Mouse (Mus musculus) neural tube, embryonic 12.5 days (tissue): ENCODE results near the gene Tnfrsf23. TPM values are rescaled to one million over a fixed set of nuclear protein-coding genes. Genes with fewer than 3 reads are reported as not detected.

ENCODE experiments used
- ATAC-seq: fragments of 200-750 bp; cut with Nextera tagmentation; 2 replicates; pipeline ENCODE4 v1.8.0; 2017; ENCODE audit warnings: low read depth, mild to moderate bottlenecking, moderate TSS enrichment, moderate library complexity; ENCODE audit not compliant: low FRiP score
- H3K27ac ChIP-seq: fragments of 300-500 bp; sonication (generic); 2 replicates; pipeline ENCODE4 v1.5.1; 2016
- H3K27me3 ChIP-seq: fragments of 300-500 bp; sonication (generic); replicated peaks from 2 replicates; pipeline ENCODE4 v1.6.1; 2016; ENCODE audit warnings: mild to moderate bottlenecking
- H3K36me3 ChIP-seq: fragments of 300-500 bp; sonication (generic); 2 replicates; pipeline ENCODE4 v1.6.1; 2016; ENCODE audit warnings: mild to moderate bottlenecking
- H3K4me1 ChIP-seq: fragments of 300-500 bp; sonication (generic); 2 replicates; pipeline ENCODE4 v1.6.1; 2016
- H3K4me2 ChIP-seq: fragments of 300-500 bp; sonication (generic); replicated peaks from 2 replicates; pipeline ENCODE4 v1.6.1; 2016; ENCODE audit warnings: mild to moderate bottlenecking
- H3K4me3 ChIP-seq: fragments of 300-500 bp; sonication (generic); 2 replicates; pipeline ENCODE4 v1.5.1; 2016
- H3K9ac ChIP-seq: fragments of 300-500 bp; sonication (generic); 2 replicates; pipeline ENCODE4 v1.6.1; 2016; ENCODE audit warnings: mild to moderate bottlenecking
- H3K9me3 ChIP-seq: fragments of 300-500 bp; sonication (generic); 2 replicates; pipeline ENCODE4 v1.6.1; 2016; ENCODE audit warnings: mild to moderate bottlenecking
- WGBS: fragments of 180-500 bp; shearing (Covaris S2); methylation state at CpG from one replicate; pipeline ENCODE4 v1.1.7; 2016; 5-methylcytosine and 5-hydroxymethylcytosine counted together
- polyA plus RNA-seq: library from polyadenylated mRNA; unstranded; fragments of >200 nt; fragmentation: Nextera tagmentation; extraction: Ambion mirVana; gene quantifications from 2 replicates; pipeline ENCODE4 v1.2.1, GENCODE M21; 2016

Tnfrsf23 gene
- polyA plus RNA-seq, 1 experiment from 2014 or later = 0.48 TPM

DNA sequence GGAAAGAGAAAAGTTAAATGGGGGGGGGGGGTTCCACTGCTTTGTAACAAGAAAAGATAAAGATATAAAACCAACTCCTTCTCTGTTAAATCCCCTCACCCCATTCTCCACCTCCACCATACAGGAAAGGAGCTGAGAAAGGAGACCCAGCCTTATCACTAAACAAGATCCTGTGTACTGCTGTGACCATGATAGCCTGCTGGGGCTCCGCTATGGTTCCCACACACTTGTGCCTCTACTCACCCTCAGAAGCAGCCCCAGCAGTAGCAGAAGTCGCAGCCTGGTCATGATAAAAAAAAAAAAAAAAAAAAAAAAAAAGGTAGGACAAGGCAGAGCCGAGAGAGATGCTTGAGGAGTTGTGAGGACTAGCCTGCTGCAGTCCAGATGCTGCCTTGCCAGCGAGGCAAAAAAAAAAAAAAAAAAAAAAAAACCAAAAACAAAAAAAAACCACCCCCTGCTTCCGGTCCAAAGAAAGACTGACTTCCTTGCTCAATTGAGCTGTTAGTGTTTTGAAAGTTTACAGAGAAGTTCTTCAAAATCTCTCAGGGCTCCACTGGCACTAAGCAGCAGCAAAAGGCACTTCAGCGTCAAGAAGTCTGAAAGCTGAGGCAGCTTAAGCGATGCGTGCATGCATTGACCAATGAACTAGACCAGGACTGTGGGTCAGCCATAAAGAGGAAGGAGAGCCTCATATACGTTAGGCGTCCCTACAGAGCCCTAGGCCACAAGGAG is 58.0 kb downstream of the Tnfrsf23 start:
- Histone ChIP-seq H3K27me3 (no peaks in the 10 kb centered on the region), H3K27ac (no peak overlapping the region), H3K36me3 (no peaks in the 10 kb centered on the region), H3K4me3 (no peak overlapping the region), H3K4me2 (no peak overlapping the region), H3K4me1 (no peaks in the 10 kb centered on the region), H3K9me3 (no peaks in the 10 kb centered on the region), H3K9ac (no peak overlapping the region)
- no peak for ATAC-seq
- WGBS = 63% methylated on average over 10 of the region's 10 CpGs

DNA sequence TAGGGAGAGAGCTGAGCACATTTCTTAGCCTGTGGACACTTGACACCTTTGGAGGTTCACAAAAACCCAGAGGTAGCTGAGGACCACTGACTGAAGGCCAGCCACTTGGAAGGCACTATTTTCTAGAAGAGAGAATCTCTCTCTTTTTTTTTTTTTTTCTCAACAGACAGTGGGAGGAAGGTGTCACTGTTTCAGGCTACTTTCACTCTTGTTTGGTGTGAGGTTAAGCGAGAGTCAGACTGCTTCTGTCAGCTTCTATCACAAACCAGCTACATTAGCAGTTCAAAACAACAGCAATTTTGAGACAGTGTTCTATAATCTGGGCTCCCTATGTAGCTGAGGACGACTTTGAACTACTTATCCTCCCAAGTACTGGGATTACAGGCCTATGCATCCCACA is 59.5 kb downstream of the Tnfrsf23 start:
- Histone ChIP-seq H3K9ac (no peak overlapping the region), H3K27ac (no peak overlapping the region), H3K27me3 (no peaks in the 10 kb centered on the region), H3K4me2 (no peak overlapping the region), H3K36me3 (no peaks in the 10 kb centered on the region), H3K4me3 (no peak overlapping the region), H3K9me3 (no peaks in the 10 kb centered on the region), H3K4me1 (no peaks in the 10 kb centered on the region)
- WGBS = 64% methylated on average over 2 of the region's 2 CpGs
- ATAC-seq = no peak

DNA sequence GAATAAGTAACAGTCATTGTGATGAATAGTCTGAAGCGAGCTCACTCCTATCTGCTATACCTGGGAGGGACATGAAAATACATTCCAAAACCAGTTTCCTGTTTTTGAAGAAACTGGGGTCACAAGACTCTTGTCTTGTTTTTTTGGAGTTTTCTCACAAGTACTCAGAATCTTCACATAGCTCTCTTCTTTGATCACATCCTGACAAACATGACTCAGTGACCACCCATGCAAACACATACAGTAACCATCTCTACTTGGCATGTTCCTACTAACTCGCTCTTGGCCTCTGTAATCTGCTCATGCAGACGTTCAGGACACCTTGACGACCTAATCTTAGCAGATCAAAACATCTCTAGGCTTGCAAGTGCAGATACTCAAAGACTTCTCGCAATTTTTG is 60.5 kb downstream of the Tnfrsf23 start:
- H3K36me3 ChIP-seq = no peaks in the 10 kb centered on the region
- no peaks in the 10 kb centered on the region for H3K27me3 ChIP-seq
- 70% methylated on average over 5 of the region's 5 CpGs for WGBS
- H3K4me2 ChIP-seq = no peak overlapping the region
- H3K9me3 ChIP-seq = no peaks in the 10 kb centered on the region
- no peak overlapping the region for H3K9ac ChIP-seq
- ATAC-seq = no peak
- no peak overlapping the region for H3K27ac ChIP-seq
- H3K4me3 ChIP-seq = no peak overlapping the region
- H3K4me1 ChIP-seq = no peaks in the 10 kb centered on the region

DNA sequence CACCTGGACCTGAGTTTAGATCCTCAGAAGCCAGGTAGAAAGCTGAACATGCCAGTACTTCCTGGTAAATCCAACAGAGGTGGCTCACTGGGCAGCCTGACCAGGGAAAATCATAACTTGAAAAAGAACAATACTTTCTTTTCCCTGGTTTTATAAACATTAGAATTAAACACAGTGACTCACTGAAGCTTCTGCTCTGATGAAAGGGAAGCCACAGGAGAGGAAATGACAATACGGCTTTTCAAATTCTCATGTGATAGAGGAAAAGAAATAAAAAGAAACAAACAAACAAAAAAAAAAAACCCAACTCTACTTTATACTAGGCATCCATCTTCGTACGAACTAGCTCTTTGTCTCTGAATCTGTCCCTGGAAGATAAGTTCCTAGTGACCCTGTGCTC is 61.1 kb downstream of the Tnfrsf23 start:
- no peak overlapping the region for H3K4me2 ChIP-seq
- no peak overlapping the region for H3K27ac ChIP-seq
- H3K4me1 ChIP-seq = no peaks in the 10 kb centered on the region
- no peak for ATAC-seq
- H3K9ac ChIP-seq = no peak overlapping the region
- H3K27me3 ChIP-seq = no peaks in the 10 kb centered on the region
- no peaks in the 10 kb centered on the region for H3K36me3 ChIP-seq
- 87% methylated on average over 3 of the region's 3 CpGs for WGBS
- no peaks in the 10 kb centered on the region for H3K9me3 ChIP-seq
- no peak overlapping the region for H3K4me3 ChIP-seq

DNA sequence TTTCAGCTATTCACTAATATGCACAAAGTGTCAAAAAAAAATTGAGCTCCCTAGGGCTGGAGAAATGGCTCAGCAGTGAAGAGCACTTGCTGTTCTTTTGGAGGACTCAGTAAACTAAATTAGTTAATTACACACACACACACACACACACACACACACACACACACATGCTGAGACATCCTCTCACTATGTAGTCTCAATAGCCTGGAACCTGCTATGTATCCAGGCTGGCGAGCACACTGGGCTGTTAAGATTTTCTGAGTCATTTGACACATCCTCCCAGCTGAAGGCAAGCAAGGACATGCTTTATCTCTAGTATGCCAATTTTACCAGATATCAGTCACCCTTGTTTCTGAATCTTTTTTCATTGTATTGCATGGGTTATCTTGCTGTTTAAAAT is 64.7 kb downstream of the Tnfrsf23 start:
- 65% methylated on average over 1 of the region's 1 CpGs for WGBS
- H3K9ac ChIP-seq = no peak overlapping the region
- no peak overlapping the region for H3K4me2 ChIP-seq
- no peaks in the 10 kb centered on the region; the same call in 1 of the 2 replicates for H3K9me3 ChIP-seq
- H3K4me1 ChIP-seq = no peaks in the 10 kb centered on the region
- H3K36me3 ChIP-seq = no peaks in the 10 kb centered on the region
- no peak for ATAC-seq
- no peak overlapping the region for H3K27ac ChIP-seq
- no peak overlapping the region for H3K4me3 ChIP-seq
- no peaks in the 10 kb centered on the region for H3K27me3 ChIP-seq

Other genes starting within 250 kb of the Tnfrsf23 start
- 1,329 and 1,332 TPM in 2 replicates for gene Cdkn1c, start 224.8 kb downstream of the Tnfrsf23 start, polyA plus RNA-seq
- 0.52 and 0.85 TPM in 2 replicates for gene Slc22a18, start 212.1 kb downstream of the Tnfrsf23 start, polyA plus RNA-seq
- gene Phlda2, start 182.7 kb downstream of the Tnfrsf23 start, polyA plus RNA-seq = 1.9 and 2.4 TPM in 2 replicates
- 335 and 344 TPM in 2 replicates for gene Nap1l4, start 136.8 kb downstream of the Tnfrsf23 start, polyA plus RNA-seq
- gene Cars, start 85.8 kb downstream of the Tnfrsf23 start, polyA plus RNA-seq = 59.3 and 61.2 TPM in 2 replicates
- 0.06 and 0.14 TPM in 2 replicates for gene Tnfrsf26, start 57.1 kb downstream of the Tnfrsf23 start, polyA plus RNA-seq
- gene Tnfrsf22, start 36.2 kb downstream of the Tnfrsf23 start, polyA plus RNA-seq = 6.6 and 6.7 TPM in 2 replicates
- 24.5 and 25.1 TPM in 2 replicates for gene Osbpl5, start 71.1 kb upstream of the Tnfrsf23 start, polyA plus RNA-seq
- not detected in 2 replicates for gene Mrgprg, start 81.1 kb upstream of the Tnfrsf23 start, polyA plus RNA-seq
- gene Mrgpre, start 98.6 kb upstream of the Tnfrsf23 start, polyA plus RNA-seq = 2.6 and 4.2 TPM in 2 replicates
- 7.3 and 11.4 TPM in 2 replicates for gene Nadsyn1, start 137.0 kb upstream of the Tnfrsf23 start, polyA plus RNA-seq
- gene Dhcr7, start 137.3 kb upstream of the Tnfrsf23 start, polyA plus RNA-seq = 49.2 and 53.6 TPM in 2 replicates
- gene Gm498, start 181.0 kb upstream of the Tnfrsf23 start, polyA plus RNA-seq = not detected in 2 replicates